Mouse (Mus musculus) embryonic fibroblast, embryonic 13.5 days (primary cell): ENCODE data around the gene Grhl3.

Experiments
- CTCF ChIP-seq: IDR thresholded peaks from 2 replicates; pipeline ENCODE4 v1.5.1; 2011; ENCODE audit warnings: mild to moderate bottlenecking, control low read depth, low read length, moderate library complexity, borderline replicate concordance; ENCODE audit not compliant: insufficient read depth
- POLR2A ChIP-seq: IDR thresholded peaks from 2 replicates; pipeline ENCODE4 v1.6.1; 2011; ENCODE audit warnings: low read depth, mild to moderate bottlenecking, control low read depth, low read length, moderate library complexity

- TF ChIP-seq CTCF (no peak), POLR2A (no peak)
Observed at GRCm38 (mm10) chr4:135507547-135508350, 65.7 kb downstream of the Grhl3 start.
